Mouse (Mus musculus): ENCODE results near the gene Catsperz. TPM values are rescaled to one million over a fixed set of nuclear protein-coding genes. Genes with fewer than 3 reads are reported as not detected.

Catsperz gene
- polyA plus RNA-seq, 1 experiment from 2014 or later: 3.4 TPM

Small RNAs within 50 kb of the gene (microRNA-seq; reads per million reads assigned to microRNA genes)
- gene Mir6990: 0.95 reads per million

Other genes starting within 250 kb of the Catsperz start
- gene Rps6ka4, start 84.7 kb downstream of the Catsperz start, polyA plus RNA-seq (2015; fragmentation: Nextera tagmentation; extraction: Ambion mirVana): 27.1 and 28.3 TPM in 2 replicates
- gene Ccdc88b, start 67.2 kb downstream of the Catsperz start, polyA plus RNA-seq (2015; fragmentation: Nextera tagmentation; extraction: Ambion mirVana): 0.74 and 0.75 TPM in 2 replicates
- gene Trmt112, start 15.7 kb downstream of the Catsperz start, polyA plus RNA-seq (2015; fragmentation: Nextera tagmentation; extraction: Ambion mirVana): 141 and 145 TPM in 2 replicates
- 325 and 350 TPM in 2 replicates for gene Prdx5, start 15.3 kb downstream of the Catsperz start, polyA plus RNA-seq (2015; fragmentation: Nextera tagmentation; extraction: Ambion mirVana)
- gene Esrra, start 3.6 kb downstream of the Catsperz start, polyA plus RNA-seq (2015; fragmentation: Nextera tagmentation; extraction: Ambion mirVana): 18.0 and 19.4 TPM in 2 replicates
- 0.42 and 0.71 TPM in 2 replicates for gene Kcnk4, start 9.1 kb upstream of the Catsperz start, polyA plus RNA-seq (2015; fragmentation: Nextera tagmentation; extraction: Ambion mirVana)
- 71.2 and 86.6 TPM in 2 replicates for gene Bad, start 16.5 kb upstream of the Catsperz start, polyA plus RNA-seq (2015; fragmentation: Nextera tagmentation; extraction: Ambion mirVana)
- gene Gpr137, start 17.1 kb upstream of the Catsperz start, polyA plus RNA-seq (2015; fragmentation: Nextera tagmentation; extraction: Ambion mirVana): 29.5 and 30.4 TPM in 2 replicates
- 51.5 and 53.8 TPM in 2 replicates for gene Ppp1r14b, start 49.6 kb upstream of the Catsperz start, polyA plus RNA-seq (2015; fragmentation: Nextera tagmentation; extraction: Ambion mirVana)
- gene Plcb3, start 51.1 kb upstream of the Catsperz start, polyA plus RNA-seq (2015; fragmentation: Nextera tagmentation; extraction: Ambion mirVana): 44.1 and 48.8 TPM in 2 replicates
- 139 and 150 TPM in 2 replicates for gene Fkbp2, start 55.1 kb upstream of the Catsperz start, polyA plus RNA-seq (2015; fragmentation: Nextera tagmentation; extraction: Ambion mirVana)
- gene Vegfb, start 62.3 kb upstream of the Catsperz start, polyA plus RNA-seq (2015; fragmentation: Nextera tagmentation; extraction: Ambion mirVana): 25.1 and 37.3 TPM in 2 replicates
- 26.8 and 27.3 TPM in 2 replicates for gene Dnajc4, start 67.2 kb upstream of the Catsperz start, polyA plus RNA-seq (2015; fragmentation: Nextera tagmentation; extraction: Ambion mirVana)
- gene Nudt22, start 70.7 kb upstream of the Catsperz start, polyA plus RNA-seq (2015; fragmentation: Nextera tagmentation; extraction: Ambion mirVana): 30.9 and 35.0 TPM in 2 replicates
- gene Trpt1, start 70.8 kb upstream of the Catsperz start, polyA plus RNA-seq (2015; fragmentation: Nextera tagmentation; extraction: Ambion mirVana): 12.6 and 13.1 TPM in 2 replicates
- 5.7 and 6.4 TPM in 2 replicates for gene Fermt3, start 94.1 kb upstream of the Catsperz start, polyA plus RNA-seq (2015; fragmentation: Nextera tagmentation; extraction: Ambion mirVana)
- 305 and 314 TPM in 2 replicates for gene Stip1, start 114.6 kb upstream of the Catsperz start, polyA plus RNA-seq (2015; fragmentation: Nextera tagmentation; extraction: Ambion mirVana)
- 15.6 and 16.4 TPM in 2 replicates for gene Macrod1, start 131.4 kb upstream of the Catsperz start, polyA plus RNA-seq (2015; fragmentation: Nextera tagmentation; extraction: Ambion mirVana)
- 5.4 and 6.8 TPM in 2 replicates for gene Flrt1, start 180.3 kb upstream of the Catsperz start, polyA plus RNA-seq (2015; fragmentation: Nextera tagmentation; extraction: Ambion mirVana)